Mouse (Mus musculus) intestine, embryonic 14.5 days (tissue): ENCODE measurements around the gene Nfib. TPM values are rescaled to one million over a fixed set of nuclear protein-coding genes. Genes with fewer than 3 reads are reported as not detected.

Experiments
- ATAC-seq: fragments of 200-750 bp; cut with Nextera tagmentation; replicated peaks from 2 replicates; pipeline ENCODE4 v1.8.0; 2017; ENCODE audit warnings: low read depth, moderate number of reproducible peaks, moderate TSS enrichment, moderate library complexity; ENCODE audit not compliant: low FRiP score, low TSS enrichment
- DNase-seq: peaks from one replicate; pipeline ENCODE4 v3.0.0-alpha.2; 2018; ENCODE audit warnings: low spot score
- H3K27ac ChIP-seq: fragments of 300-500 bp; sonication (generic); 2 replicates; pipeline ENCODE4 v1.5.1; 2014; ENCODE audit warnings: low read depth, mild to moderate bottlenecking, control low read depth
- H3K27me3 ChIP-seq: fragments of 300-500 bp; sonication (generic); replicated peaks from 2 replicates; pipeline ENCODE4 v1.6.1; 2014; ENCODE audit warnings: low read length, control low read depth; ENCODE audit not compliant: control insufficient read depth, insufficient read depth
- H3K36me3 ChIP-seq: fragments of 300-500 bp; sonication (generic); 2 replicates; pipeline ENCODE4 v1.6.1; 2014; ENCODE audit warnings: low read length, control low read depth; ENCODE audit not compliant: control insufficient read depth, insufficient read depth
- H3K4me1 ChIP-seq: fragments of 300-500 bp; sonication (generic); replicated peaks from 2 replicates; pipeline ENCODE4 v1.6.1; 2014; ENCODE audit warnings: low read length, control low read depth, mixed read lengths; ENCODE audit not compliant: control insufficient read depth, insufficient read depth
- H3K4me2 ChIP-seq: fragments of 300-500 bp; sonication (generic); 2 replicates; pipeline ENCODE4 v1.6.1; 2014; ENCODE audit warnings: low read length
- H3K4me3 ChIP-seq: fragments of 300-500 bp; sonication (generic); 2 replicates; pipeline ENCODE4 v1.5.1; 2014; ENCODE audit warnings: low read depth, low read length, control low read depth, mixed read lengths
- H3K9ac ChIP-seq: fragments of 300-500 bp; sonication (generic); 2 replicates; pipeline ENCODE4 v1.6.1; 2014; ENCODE audit warnings: mild to moderate bottlenecking, low read length
- H3K9me3 ChIP-seq: fragments of 300-500 bp; sonication (generic); 2 replicates; pipeline ENCODE4 v1.6.1; 2016; ENCODE audit warnings: low read length, control low read depth; ENCODE audit not compliant: control insufficient read depth
- WGBS: fragments of 180-500 bp; shearing (Covaris S2); extraction: QIAGEN DNeasy Blood & Tissue Kit; methylation state at CpG from one replicate; pipeline ENCODE4 v1.1.7; 2014; 5-methylcytosine and 5-hydroxymethylcytosine counted together
- polyA plus RNA-seq: library from polyadenylated mRNA; unstranded; fragments of >200 nt; fragmentation: Nextera tagmentation; extraction: Ambion mirVana; gene quantifications from 2 replicates; pipeline ENCODE4 v1.2.1, GENCODE M21; 2014

The Nfib gene
- polyA plus RNA-seq, 1 experiment from 2014 or later, result 61.7 TPM

DNA sequence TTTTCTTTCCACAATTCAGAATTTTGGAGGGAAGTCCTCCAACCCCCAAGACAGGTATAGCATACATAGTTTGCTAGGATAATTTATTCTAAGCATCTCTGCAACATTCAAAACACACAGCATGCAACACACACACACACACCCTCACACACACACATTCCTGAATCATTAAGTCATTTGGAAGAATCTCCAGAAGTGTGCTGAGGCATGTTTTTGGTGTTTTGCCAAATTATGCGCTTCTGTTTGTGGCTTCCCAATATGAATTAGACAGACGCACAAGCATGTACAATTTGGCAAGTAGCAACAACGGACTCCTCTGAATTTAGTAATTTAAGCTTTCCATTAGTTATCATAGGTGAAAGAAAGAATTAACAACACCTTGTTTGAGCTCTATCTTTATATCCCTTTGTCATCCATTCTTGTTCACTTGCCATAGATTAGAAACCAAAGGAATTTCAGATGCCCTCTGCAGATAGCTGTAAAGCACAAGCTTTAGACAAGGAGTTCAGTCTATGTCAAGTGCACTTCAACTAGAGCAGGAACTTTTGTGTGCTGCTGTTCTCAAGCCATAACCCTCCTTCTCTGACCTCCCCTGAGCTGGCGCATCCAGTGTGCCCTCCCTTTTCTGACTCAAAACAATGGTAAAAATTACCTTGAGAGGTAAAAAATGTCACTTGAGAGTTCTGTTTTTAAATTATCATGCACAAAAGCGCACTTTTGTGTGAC is 235.2 kb downstream of the Nfib start:
- H3K4me3 ChIP-seq, result no peak overlapping the region
- H3K27me3 ChIP-seq, result no peaks in the 10 kb centered on the region
- no peaks in the 10 kb centered on the region for H3K9me3 ChIP-seq
- H3K4me1 ChIP-seq, result peaks cover 39% of the 10 kb centered on the region
- no peak overlapping the region for H3K9ac ChIP-seq
- ATAC-seq (no peak), DNase-seq (peak; percentile 34)
- H3K27ac ChIP-seq, result no peak overlapping the region
- no peaks in the 10 kb centered on the region for H3K36me3 ChIP-seq
- H3K4me2 ChIP-seq, result no peak overlapping the region
- 70% methylated on average over 5 of the region's 5 CpGs for WGBS

DNA sequence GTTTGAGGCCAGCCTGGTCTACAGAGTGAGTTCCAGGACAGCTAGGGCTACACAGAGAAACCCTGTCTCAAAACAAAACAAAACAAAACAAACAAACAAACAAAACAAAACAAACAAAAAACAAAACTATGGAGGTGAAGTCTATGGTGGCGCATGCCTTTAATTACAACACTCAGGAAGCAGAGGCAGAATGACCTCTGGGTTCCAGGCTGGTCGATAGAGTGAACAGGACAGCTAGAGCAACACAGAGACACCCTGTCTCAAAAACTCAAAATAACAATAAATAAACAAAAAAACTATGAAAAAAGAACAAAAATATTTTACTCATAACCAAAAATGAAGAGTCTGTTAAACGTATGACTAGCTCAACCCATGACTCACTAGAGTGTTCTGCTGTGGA is 236.6 kb downstream of the Nfib start:
- no peak overlapping the region for H3K4me2 ChIP-seq
- 87% methylated on average over 3 of the region's 3 CpGs for WGBS
- H3K9me3 ChIP-seq, result no peaks in the 10 kb centered on the region
- no peaks in the 10 kb centered on the region for H3K36me3 ChIP-seq
- H3K27ac ChIP-seq, result no peak overlapping the region
- DNase-seq (no peak), ATAC-seq (no peak)
- no peak overlapping the region for H3K9ac ChIP-seq
- H3K27me3 ChIP-seq, result no peaks in the 10 kb centered on the region
- peaks cover 47% of the 10 kb centered on the region for H3K4me1 ChIP-seq
- H3K4me3 ChIP-seq, result no peak overlapping the region

DNA sequence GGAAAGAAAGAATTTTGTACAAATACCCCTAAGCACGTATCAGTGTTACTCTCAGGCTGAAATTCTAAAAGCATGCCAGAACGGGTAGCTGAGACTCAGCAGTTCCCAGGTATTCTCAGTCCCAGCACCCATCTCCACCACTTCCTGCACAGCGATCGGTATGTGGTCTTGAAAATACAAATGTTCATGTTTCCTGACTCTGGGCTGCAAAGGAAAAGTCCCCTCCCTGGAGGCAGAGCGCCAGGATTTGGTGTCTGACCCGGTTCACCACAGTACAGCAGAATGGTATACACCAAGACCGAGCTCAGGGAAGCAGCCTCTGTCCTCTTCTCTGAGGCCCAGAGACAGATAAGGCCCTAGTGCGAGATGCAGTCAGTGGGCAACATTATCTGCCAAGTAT is 238.8 kb downstream of the Nfib start:
- H3K4me1 ChIP-seq, result peaks cover 44% of the 10 kb centered on the region
- no peaks in the 10 kb centered on the region for H3K9me3 ChIP-seq
- no peak overlapping the region for H3K4me2 ChIP-seq
- DNase-seq (peak; percentile 58), ATAC-seq (no peak)
- no peak overlapping the region for H3K9ac ChIP-seq
- H3K27me3 ChIP-seq, result no peaks in the 10 kb centered on the region
- H3K4me3 ChIP-seq, result no peak overlapping the region
- no peaks in the 10 kb centered on the region for H3K36me3 ChIP-seq
- H3K27ac ChIP-seq, result 0 out of 2 replicates have a peak overlapping the region, but pooled peaks have one; percentile 35
- WGBS, result 52% methylated on average over 8 of the region's 8 CpGs

DNA sequence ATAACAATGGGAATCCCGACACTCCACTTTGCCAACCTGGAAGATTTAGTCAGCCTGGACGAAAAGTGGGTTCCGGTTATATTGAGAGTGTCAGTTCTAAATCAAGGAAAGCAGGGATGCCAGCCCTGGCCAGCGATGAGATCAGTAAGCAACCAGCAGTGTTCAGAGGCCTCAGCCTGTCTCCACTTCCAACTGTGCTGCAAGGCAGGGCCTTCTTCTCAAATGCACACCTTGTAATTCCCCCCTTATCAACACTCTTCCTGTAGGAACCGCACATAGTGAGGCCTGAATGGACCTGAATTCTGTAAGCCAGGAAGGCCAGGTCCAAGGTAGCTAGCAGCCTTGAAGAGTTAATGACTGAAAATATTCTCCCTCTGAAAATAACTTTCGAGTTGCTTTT is 239.4 kb downstream of the Nfib start:
- Histone ChIP-seq H3K9me3 (no peaks in the 10 kb centered on the region), H3K4me1 (peaks cover 44% of the 10 kb centered on the region), H3K9ac (no peak overlapping the region), H3K4me3 (no peak overlapping the region), H3K27me3 (no peaks in the 10 kb centered on the region), H3K4me2 (no peak overlapping the region), H3K36me3 (no peaks in the 10 kb centered on the region), H3K27ac (peak overlapping the region; percentile 35; the same call in 1 of the 2 replicates)
- peak; percentile 48 for DNase-seq
- 60% methylated on average over 6 of the region's 6 CpGs for WGBS
- ATAC-seq, result no peak; the same call in 1 of the 2 replicates

GRCm38 (mm10) chr4:82464051-82464632 is 241.4 kb downstream of the Nfib start:
- peak; percentile 72 for DNase-seq
- Histone ChIP-seq H3K4me1 (peaks cover 34% of the 10 kb centered on the region), H3K9ac (no peak overlapping the region), H3K9me3 (no peaks in the 10 kb centered on the region), H3K36me3 (no peaks in the 10 kb centered on the region), H3K27ac (peak overlapping the region; percentile 52; the same call in 1 of the 2 replicates), H3K27me3 (no peaks in the 10 kb centered on the region), H3K4me2 (peak overlapping the region; percentile 6; the same call in 1 of the 2 replicates), H3K4me3 (no peak overlapping the region)
- 13% methylated on average over 8 of the region's 8 CpGs for WGBS
- ATAC-seq, result peak; percentile 72

GRCm38 (mm10) chr4:82463189-82463715 is 242.3 kb downstream of the Nfib start:
- no peaks in the 10 kb centered on the region for H3K27me3 ChIP-seq
- no peaks in the 10 kb centered on the region for H3K9me3 ChIP-seq
- no peak overlapping the region for H3K27ac ChIP-seq
- H3K4me2 ChIP-seq, result no peak overlapping the region
- peaks cover 37% of the 10 kb centered on the region for H3K4me1 ChIP-seq
- 62% methylated on average over 7 of the region's 7 CpGs for WGBS
- peak; percentile 51 for DNase-seq
- no peaks in the 10 kb centered on the region for H3K36me3 ChIP-seq
- ATAC-seq, result no peak
- no peak overlapping the region for H3K4me3 ChIP-seq
- H3K9ac ChIP-seq, result no peak overlapping the region

- Histone ChIP-seq H3K9me3 (no peaks in the 10 kb centered on the region), H3K9ac (no peak overlapping the region), H3K4me1 (peaks cover 43% of the 10 kb centered on the region), H3K36me3 (no peaks in the 10 kb centered on the region), H3K4me2 (no peak overlapping the region), H3K27ac (no peak overlapping the region), H3K4me3 (no peak overlapping the region), H3K27me3 (no peaks in the 10 kb centered on the region)
- DNase-seq (peak; percentile 40), ATAC-seq (no peak)
- WGBS, result 94% methylated on average over 2 of the region's 2 CpGs
Observed at GRCm38 (mm10) chr4:82461676-82462075, 243.9 kb downstream of the Nfib start.

DNA sequence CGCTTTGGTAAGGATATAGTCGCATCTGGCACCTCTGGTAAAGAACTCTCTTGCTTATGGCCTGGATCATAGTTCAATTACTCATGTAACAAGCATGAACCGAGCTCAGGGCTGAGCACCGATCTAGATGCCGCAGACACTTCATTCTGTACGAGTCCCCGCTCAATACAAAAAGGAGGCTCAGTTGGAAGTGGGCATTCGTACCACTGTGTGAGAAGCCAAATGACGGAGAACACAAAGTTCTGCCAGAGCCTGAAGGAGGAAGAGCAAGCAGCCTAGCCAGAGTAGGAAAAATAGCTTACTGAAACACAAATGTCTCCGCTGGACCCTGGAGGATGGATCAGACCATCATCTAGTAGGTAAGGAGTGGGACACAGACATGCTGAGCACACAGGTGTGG is 246.7 kb downstream of the Nfib start:
- H3K4me1 ChIP-seq, result peaks cover 21% of the 10 kb centered on the region
- no peaks in the 10 kb centered on the region for H3K9me3 ChIP-seq
- H3K9ac ChIP-seq, result no peak overlapping the region
- ATAC-seq (no peak), DNase-seq (no peak)
- no peak overlapping the region for H3K4me2 ChIP-seq
- H3K36me3 ChIP-seq, result no peaks in the 10 kb centered on the region
- no peak overlapping the region for H3K27ac ChIP-seq
- H3K27me3 ChIP-seq, result no peaks in the 10 kb centered on the region
- 92% methylated on average over 10 of the region's 10 CpGs for WGBS
- no peak overlapping the region for H3K4me3 ChIP-seq
